Mouse (Mus musculus): ENCODE measurements around the gene Cops8. TPM values are rescaled to one million over a fixed set of nuclear protein-coding genes. Genes with fewer than 3 reads are reported as not detected.

Gene Cops8
- 126 and 136 TPM in 2 replicates for polyA plus RNA-seq (2014; fragmentation: Nextera tagmentation; extraction: Ambion mirVana)

DNA sequence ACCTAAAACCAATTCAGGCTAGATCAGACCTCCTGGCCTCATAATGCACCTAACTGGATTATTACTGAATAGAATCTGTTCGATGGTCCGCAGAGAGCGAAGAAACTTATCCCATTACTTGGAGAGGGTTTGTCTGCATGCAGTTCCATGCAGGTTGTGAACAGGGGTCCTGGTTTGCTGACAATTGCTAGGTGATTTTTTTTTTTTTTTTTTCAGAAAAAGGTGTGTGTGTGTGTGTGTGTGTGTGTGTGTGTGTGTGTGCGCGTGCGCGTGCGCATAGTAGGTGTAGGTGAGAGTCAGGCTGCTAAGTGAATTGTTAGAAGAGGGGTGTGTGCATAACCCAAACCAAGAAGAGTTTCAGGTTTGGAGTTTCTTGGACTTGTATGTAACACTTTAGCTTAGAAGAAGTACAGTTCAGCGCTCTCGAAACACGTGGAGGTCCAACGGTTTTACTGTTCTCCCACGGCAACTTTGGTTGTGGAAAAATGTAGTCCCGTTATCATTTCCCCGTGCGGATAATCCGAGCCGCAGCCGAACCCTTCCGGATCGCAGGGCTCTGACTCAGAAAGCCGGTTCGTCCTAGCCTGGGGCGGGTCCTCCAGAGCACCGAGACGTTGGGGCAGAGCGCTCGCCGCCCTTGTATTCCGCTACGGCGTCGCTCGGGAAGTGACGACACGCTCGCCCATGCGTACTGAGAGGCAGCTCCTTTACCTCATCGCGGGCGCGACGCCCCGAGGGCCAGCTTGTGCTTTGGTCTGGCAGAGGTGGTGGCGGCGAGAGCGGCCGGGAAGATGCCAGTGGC lies at the start of gene Cops8:
Gene Cops8 (plus strand): TSS at position 223 of the 802 bp plus-strand sequence.
- Histone ChIP-seq H3K9me3 (ENCODE audit: control insufficient read depth, low read length) (no peaks in the 10 kb centered on the region), H3K27me3 (replicated peaks; ENCODE audit: control insufficient read depth, insufficient read depth, low read length) (no peaks in the 10 kb centered on the region), H3K4me3 (ENCODE audit: low read depth, low read length) (peak within 1 kb of the TSS; percentile 94), H3K9ac (ENCODE audit: low read depth, low read length) (peak within 1 kb of the TSS; percentile 93), H3K4me1 (replicated peaks; ENCODE audit: control insufficient read depth, insufficient read depth, low read length) (peaks cover 7% of the 10 kb centered on the region; the same call in 1 of the 2 replicates), H3K4me2 (peak within 1 kb of the TSS; percentile 81), H3K36me3 (ENCODE audit: control insufficient read depth, insufficient read depth, low read length) (peaks cover 16% of the 10 kb centered on the region; the same call in 1 of the 2 replicates), H3K27ac (ENCODE audit: low read depth, low read length) (peak within 1 kb of the TSS; percentile 52)
- 4% methylated on average over 48 of the region's 48 CpGs for WGBS
- ATAC-seq (replicated peaks; ENCODE audit: low FRiP score) (peak; percentile 99), DNase-seq (ENCODE audit: low spot score) (peak; percentile 95)

DNA sequence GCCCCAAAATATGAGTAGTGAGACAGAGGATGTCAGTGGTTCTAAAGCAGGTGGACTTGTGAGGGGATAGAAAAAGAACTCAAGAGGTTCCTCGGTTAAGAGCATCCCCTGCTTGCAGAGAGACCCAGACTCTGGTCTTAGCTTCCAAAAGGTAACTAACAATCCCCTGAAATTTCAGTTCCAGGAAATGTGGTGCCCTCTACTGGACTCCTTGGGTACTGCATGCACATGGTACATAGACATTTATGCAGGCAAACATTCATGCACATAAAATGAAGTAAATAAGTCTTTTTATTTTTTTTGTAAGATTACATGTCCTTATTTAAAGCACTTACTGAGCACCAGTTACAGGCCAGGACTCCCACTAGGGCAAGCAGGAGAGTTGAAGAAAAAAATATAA lies 45.6 kb upstream of the Cops8 start:
- no peak for DNase-seq (ENCODE audit: low spot score)

DNA sequence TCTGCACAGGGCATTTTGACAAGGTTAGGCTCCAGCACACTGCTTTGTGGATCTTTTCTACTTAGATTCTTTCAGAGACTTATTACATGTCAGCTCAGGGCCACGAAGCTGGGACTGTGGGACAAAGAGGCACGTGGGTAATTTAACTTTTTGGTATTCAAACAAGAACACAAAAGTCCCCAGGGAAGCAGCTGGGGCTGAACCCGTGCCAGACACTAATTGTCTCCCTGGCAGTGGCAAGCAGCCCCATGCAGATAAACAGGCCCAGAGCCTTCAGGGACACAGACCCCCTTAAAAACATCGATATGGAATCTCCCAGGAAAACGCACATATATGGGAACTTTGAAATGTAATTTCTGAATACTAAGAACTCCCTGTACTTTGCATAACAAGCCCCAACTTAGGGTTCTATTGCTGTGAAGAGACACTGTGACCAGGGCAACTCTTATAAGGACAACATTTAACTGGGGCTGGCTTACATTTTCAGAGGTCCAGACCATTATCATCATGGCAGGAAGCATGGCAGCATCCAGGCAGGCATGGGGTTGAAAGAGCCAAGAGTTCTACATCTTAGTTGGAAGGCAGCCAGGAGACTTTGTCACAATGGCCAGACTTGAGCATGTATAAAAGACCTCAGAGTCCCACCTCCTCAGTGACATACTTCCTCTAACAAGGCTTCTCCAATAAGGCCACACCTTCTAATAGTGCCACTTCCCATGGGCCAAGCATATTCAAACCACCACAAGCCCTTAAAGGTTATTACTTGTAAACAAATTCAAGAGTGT lies 41.6 kb upstream of the Cops8 start:
- 66% methylated on average over 5 of the region's 5 CpGs for WGBS
- no peak overlapping the region for H3K9ac ChIP-seq (ENCODE audit: low read depth, low read length)

More for the DNA sequence above, 45.6 kb upstream of the Cops8 start:
- 69% methylated on average over 1 of the region's 1 CpGs for WGBS
- ATAC-seq (replicated peaks; ENCODE audit: low FRiP score): no peak
- Histone ChIP-seq H3K27ac (ENCODE audit: low read depth, low read length) (no peak overlapping the region), H3K27me3 (replicated peaks; ENCODE audit: control insufficient read depth, insufficient read depth, low read length) (no peaks in the 10 kb centered on the region), H3K9me3 (ENCODE audit: control insufficient read depth, low read length) (no peaks in the 10 kb centered on the region), H3K4me1 (replicated peaks; ENCODE audit: control insufficient read depth, insufficient read depth, low read length) (no peaks in the 10 kb centered on the region), H3K4me3 (ENCODE audit: low read depth, low read length) (no peak overlapping the region), H3K9ac (ENCODE audit: low read depth, low read length) (no peak overlapping the region), H3K4me2 (no peak overlapping the region), H3K36me3 (ENCODE audit: control insufficient read depth, insufficient read depth, low read length) (no peaks in the 10 kb centered on the region)

DNA sequence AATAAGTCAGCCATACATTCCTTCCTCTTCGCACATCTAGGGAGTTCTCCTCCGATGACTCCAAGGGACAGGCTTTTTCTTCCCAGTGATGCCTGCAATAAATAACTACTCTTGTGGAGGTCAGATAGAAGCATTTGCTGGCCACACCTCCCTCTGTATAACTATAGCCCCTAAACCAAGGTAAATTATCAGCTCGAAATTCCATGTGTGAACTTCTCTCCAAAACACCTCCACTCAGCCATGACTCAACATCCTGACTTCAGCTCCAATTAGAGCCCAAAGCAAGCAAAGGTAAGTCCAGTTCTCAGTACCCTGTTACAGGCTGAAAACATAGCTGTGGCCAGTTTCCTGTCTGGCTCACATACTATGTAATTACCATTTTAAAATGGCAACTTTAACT lies 38.8 kb upstream of the Cops8 start:
- no peaks in the 10 kb centered on the region for H3K9me3 ChIP-seq (ENCODE audit: control insufficient read depth, low read length)
- ATAC-seq (replicated peaks; ENCODE audit: low FRiP score): no peak

More for the DNA sequence above, 41.6 kb upstream of the Cops8 start:
- Histone ChIP-seq H3K4me3 (ENCODE audit: low read depth, low read length) (no peak overlapping the region), H3K4me1 (replicated peaks; ENCODE audit: control insufficient read depth, insufficient read depth, low read length) (no peaks in the 10 kb centered on the region), H3K4me2 (no peak overlapping the region), H3K27ac (ENCODE audit: low read depth, low read length) (no peak overlapping the region), H3K27me3 (replicated peaks; ENCODE audit: control insufficient read depth, insufficient read depth, low read length) (no peaks in the 10 kb centered on the region), H3K36me3 (ENCODE audit: control insufficient read depth, insufficient read depth, low read length) (no peaks in the 10 kb centered on the region), H3K9me3 (ENCODE audit: control insufficient read depth, low read length) (no peaks in the 10 kb centered on the region)
- ATAC-seq (replicated peaks; ENCODE audit: low FRiP score) (no peak), DNase-seq (ENCODE audit: low spot score) (no peak)

DNA sequence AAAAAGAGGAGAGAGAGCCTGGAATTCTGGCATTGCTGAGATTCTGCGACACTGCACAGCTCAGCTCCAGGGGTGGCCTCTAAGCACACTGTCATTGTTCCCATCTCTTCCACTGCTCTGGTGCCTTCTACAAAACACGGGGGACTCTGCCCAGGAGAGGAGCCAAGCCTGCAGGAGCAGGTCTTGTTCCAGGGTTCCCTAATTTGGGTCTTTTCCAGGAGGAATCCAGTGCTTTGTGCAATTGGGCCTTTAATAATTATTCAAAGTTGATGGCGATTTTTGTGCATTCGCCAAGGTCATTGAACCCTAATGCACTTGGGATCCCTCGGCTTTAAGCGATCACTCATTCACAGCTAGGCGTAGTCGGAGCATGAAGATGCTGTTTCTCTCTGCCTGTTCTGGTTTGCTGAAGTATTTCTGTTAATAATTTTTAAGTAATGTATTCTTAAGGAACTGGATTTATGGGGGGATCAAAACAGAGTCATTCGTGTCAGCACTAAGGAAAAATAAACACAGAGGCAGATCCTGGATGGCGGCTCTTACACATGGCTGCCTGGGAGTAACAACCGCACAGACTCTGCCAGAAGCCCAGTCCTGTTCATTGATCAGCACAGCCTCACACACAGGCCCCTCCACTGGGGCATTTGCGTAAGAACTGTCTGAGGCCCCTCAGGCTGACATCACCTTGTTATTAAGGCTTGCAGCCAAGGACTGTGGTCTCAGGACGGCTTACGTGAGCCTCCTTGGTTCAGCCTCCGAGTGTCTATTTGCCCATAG lies 35.9 kb upstream of the Cops8 start:
- ATAC-seq (replicated peaks; ENCODE audit: low FRiP score) (no peak), DNase-seq (ENCODE audit: low spot score) (no peak)
- no peak overlapping the region for H3K4me3 ChIP-seq (ENCODE audit: low read depth, low read length)
- 76% methylated on average over 15 of the region's 15 CpGs for WGBS
- H3K27ac ChIP-seq (ENCODE audit: low read depth, low read length): no peak overlapping the region
- no peak overlapping the region for H3K4me2 ChIP-seq
- H3K4me1 ChIP-seq (replicated peaks; ENCODE audit: control insufficient read depth, insufficient read depth, low read length): no peaks in the 10 kb centered on the region
- no peaks in the 10 kb centered on the region for H3K36me3 ChIP-seq (ENCODE audit: control insufficient read depth, insufficient read depth, low read length)
- no peak overlapping the region for H3K9ac ChIP-seq (ENCODE audit: low read depth, low read length)
- no peaks in the 10 kb centered on the region for H3K27me3 ChIP-seq (replicated peaks; ENCODE audit: control insufficient read depth, insufficient read depth, low read length)
- no peaks in the 10 kb centered on the region for H3K9me3 ChIP-seq (ENCODE audit: control insufficient read depth, low read length)

More for the DNA sequence above, 38.8 kb upstream of the Cops8 start:
- DNase-seq (ENCODE audit: low spot score): no peak
- 74% methylated on average over 3 of the region's 3 CpGs for WGBS
- no peak overlapping the region for H3K9ac ChIP-seq (ENCODE audit: low read depth, low read length)
- H3K27ac ChIP-seq (ENCODE audit: low read depth, low read length): no peak overlapping the region
- H3K4me1 ChIP-seq (replicated peaks; ENCODE audit: control insufficient read depth, insufficient read depth, low read length): no peaks in the 10 kb centered on the region
- H3K27me3 ChIP-seq (replicated peaks; ENCODE audit: control insufficient read depth, insufficient read depth, low read length): no peaks in the 10 kb centered on the region
- no peak overlapping the region for H3K4me3 ChIP-seq (ENCODE audit: low read depth, low read length)
- no peaks in the 10 kb centered on the region for H3K36me3 ChIP-seq (ENCODE audit: control insufficient read depth, insufficient read depth, low read length)
- no peak overlapping the region for H3K4me2 ChIP-seq

DNA sequence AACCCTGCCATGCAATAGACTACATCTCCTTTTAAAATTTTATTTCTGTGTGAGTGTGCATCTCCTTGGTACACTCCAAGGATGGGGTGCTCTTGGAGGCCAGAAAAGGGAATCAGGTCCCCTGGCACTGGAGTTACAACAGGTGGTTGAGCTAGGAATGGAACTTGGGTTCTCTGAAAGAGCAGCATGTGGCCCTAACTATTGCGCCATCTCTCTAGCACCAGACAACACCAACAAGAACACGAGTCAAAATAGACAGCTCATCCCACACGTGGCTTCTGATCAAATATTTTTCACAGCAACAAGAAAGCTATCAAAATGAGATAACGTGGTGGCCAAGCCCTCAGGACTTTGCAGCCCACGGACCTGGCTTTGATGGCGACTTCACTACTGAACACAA lies 28.9 kb upstream of the Cops8 start:
- no peak overlapping the region for H3K4me2 ChIP-seq
- H3K4me1 ChIP-seq (replicated peaks; ENCODE audit: control insufficient read depth, insufficient read depth, low read length): no peaks in the 10 kb centered on the region
- no peak overlapping the region for H3K9ac ChIP-seq (ENCODE audit: low read depth, low read length)
- H3K27ac ChIP-seq (ENCODE audit: low read depth, low read length): no peak overlapping the region
- no peak overlapping the region for H3K4me3 ChIP-seq (ENCODE audit: low read depth, low read length)
- WGBS: 71% methylated on average over 6 of the region's 6 CpGs
- no peaks in the 10 kb centered on the region for H3K27me3 ChIP-seq (replicated peaks; ENCODE audit: control insufficient read depth, insufficient read depth, low read length)
- DNase-seq (ENCODE audit: low spot score): no peak
- no peak for ATAC-seq (replicated peaks; ENCODE audit: low FRiP score)
- no peaks in the 10 kb centered on the region for H3K36me3 ChIP-seq (ENCODE audit: control insufficient read depth, insufficient read depth, low read length)
- no peaks in the 10 kb centered on the region for H3K9me3 ChIP-seq (ENCODE audit: control insufficient read depth, low read length)

DNA sequence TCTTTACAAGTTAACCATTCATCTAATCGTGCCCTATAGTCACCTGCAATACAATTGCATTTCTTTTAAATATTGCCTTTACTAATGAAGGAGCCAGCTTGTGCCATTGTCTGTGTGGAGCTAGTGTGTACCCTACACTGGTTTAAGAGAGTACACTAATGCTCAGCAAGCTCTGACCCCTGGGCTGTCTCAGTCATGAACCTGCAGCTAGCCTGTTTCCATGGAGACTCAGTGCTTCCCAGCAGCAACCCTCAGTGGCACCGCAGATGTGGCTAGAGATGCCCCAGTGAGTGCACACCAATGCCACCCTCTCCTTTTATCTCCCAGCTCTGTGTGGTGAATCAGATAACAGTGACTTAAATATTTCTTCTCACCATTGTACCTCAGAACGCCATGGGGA lies 27.9 kb upstream of the Cops8 start:
- Histone ChIP-seq H3K27me3 (replicated peaks; ENCODE audit: control insufficient read depth, insufficient read depth, low read length) (no peaks in the 10 kb centered on the region), H3K4me2 (no peak overlapping the region), H3K9ac (ENCODE audit: low read depth, low read length) (no peak overlapping the region), H3K36me3 (ENCODE audit: control insufficient read depth, insufficient read depth, low read length) (no peaks in the 10 kb centered on the region), H3K9me3 (ENCODE audit: control insufficient read depth, low read length) (no peaks in the 10 kb centered on the region), H3K27ac (ENCODE audit: low read depth, low read length) (no peak overlapping the region), H3K4me1 (replicated peaks; ENCODE audit: control insufficient read depth, insufficient read depth, low read length) (no peaks in the 10 kb centered on the region), H3K4me3 (ENCODE audit: low read depth, low read length) (no peak overlapping the region)
- no peak for DNase-seq (ENCODE audit: low spot score)
- ATAC-seq (replicated peaks; ENCODE audit: low FRiP score): no peak
- WGBS: 70% methylated on average over 3 of the region's 3 CpGs

DNA sequence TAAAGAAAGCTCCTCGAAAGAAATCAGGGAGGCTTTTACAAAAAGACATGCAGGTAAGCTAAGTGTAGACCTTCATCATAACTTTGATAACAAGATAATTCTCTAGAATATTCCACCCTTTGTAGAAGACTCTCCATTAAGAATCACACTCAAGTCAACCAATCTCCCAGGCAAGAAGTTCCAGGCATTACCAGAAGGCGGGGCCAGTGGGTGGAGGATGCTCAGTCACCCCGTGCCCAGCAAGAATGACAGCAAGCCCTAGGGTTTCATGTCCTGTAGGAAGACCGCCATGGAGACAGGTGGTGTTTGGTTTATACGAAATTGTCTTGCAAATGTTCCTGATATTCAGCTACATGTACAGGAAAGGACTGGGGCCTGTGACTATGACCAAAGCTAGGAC lies 25.4 kb upstream of the Cops8 start:
- no peak overlapping the region for H3K4me2 ChIP-seq
- no peak overlapping the region for H3K27ac ChIP-seq (ENCODE audit: low read depth, low read length)
- H3K9ac ChIP-seq (ENCODE audit: low read depth, low read length): no peak overlapping the region
- DNase-seq (ENCODE audit: low spot score): no peak
- H3K9me3 ChIP-seq (ENCODE audit: control insufficient read depth, low read length): no peaks in the 10 kb centered on the region
- H3K4me3 ChIP-seq (ENCODE audit: low read depth, low read length): no peak overlapping the region
- H3K4me1 ChIP-seq (replicated peaks; ENCODE audit: control insufficient read depth, insufficient read depth, low read length): no peaks in the 10 kb centered on the region
- WGBS: 64% methylated on average over 5 of the region's 5 CpGs
- H3K36me3 ChIP-seq (ENCODE audit: control insufficient read depth, insufficient read depth, low read length): no peaks in the 10 kb centered on the region
- no peak for ATAC-seq (replicated peaks; ENCODE audit: low FRiP score)
- no peaks in the 10 kb centered on the region for H3K27me3 ChIP-seq (replicated peaks; ENCODE audit: control insufficient read depth, insufficient read depth, low read length)

All from liver, embryonic 11.5 days (tissue).